Mouse (Mus musculus) CH12.LX (cell line): Measurements from ENCODE around the gene Zswim1. TPM values are rescaled to one million over a fixed set of nuclear protein-coding genes. Genes with fewer than 3 reads are reported as not detected.
A peak's percentile ranks its signal among the peaks of the same experiment; 100 is the strongest.

Source experiments
- DNase-seq: peaks from one replicate; pipeline ENCODE4 v3.0.0-alpha.2; 2013; ENCODE audit errors: extremely low read depth
- H3K27ac ChIP-seq: 2 replicates; pipeline ENCODE4 v1.5.1; 2012; ENCODE audit warnings: low read depth, mild to moderate bottlenecking, control low read depth, moderate library complexity; ENCODE audit not compliant: insufficient read depth
- H3K27me3 ChIP-seq: replicated peaks from 2 replicates; pipeline ENCODE3; 2012; ENCODE audit warnings: inconsistent platforms
- H3K36me3 ChIP-seq, 2 experiments: replicated peaks in 1 of 2; 2 replicates each; pipeline versions ENCODE3 to v1.6.1; 2012; ENCODE audit warnings: inconsistent platforms in 1 of 2, low read length in 1 of 2, mild to moderate bottlenecking in 1 of 2, mixed read lengths in 1 of 2, moderate library complexity in 1 of 2; ENCODE audit not compliant: control insufficient read depth in 1 of 2, insufficient read depth in 1 of 2
- H3K4me1 ChIP-seq, 2 experiments: 2 replicates each; pipeline ENCODE4 v1.6.1; 2012; ENCODE audit warnings: inconsistent platforms in 1 of 2, moderate library complexity in 1 of 2; ENCODE audit not compliant: insufficient read depth in 2 of 2, control insufficient read depth in 1 of 2
- H3K4me2 ChIP-seq: 2 replicates; pipeline ENCODE4 v1.6.1; 2012; ENCODE audit warnings: low read depth, mild to moderate bottlenecking, control low read depth; ENCODE audit not compliant: poor library complexity, insufficient read depth, severe bottlenecking
- H3K4me3 ChIP-seq, 3 experiments: fragments of 150-350 bp in 1 of 3; sonication (generic) in 1 of 3; replicated peaks in 1 of 3; 2 replicates each; pipeline versions ENCODE3 to v1.5.1; 2011 to 2012; ENCODE audit warnings: low read depth in 2 of 3, low read length in 2 of 3, mild to moderate bottlenecking in 2 of 3, moderate library complexity in 2 of 3, control low read depth in 1 of 3, improper control_type of control experiment in 1 of 3, inconsistent platforms in 1 of 3, mixed read lengths in 1 of 3; ENCODE audit not compliant: poor library complexity in 1 of 3
- H3K79me2 ChIP-seq: replicated peaks from 2 replicates; pipeline ENCODE4 v1.6.1; 2012; ENCODE audit warnings: mild to moderate bottlenecking, moderate library complexity; ENCODE audit not compliant: control insufficient read depth, poor library complexity, insufficient read depth, severe bottlenecking; ENCODE audit errors: extremely low read depth
- H3K9ac ChIP-seq: 2 replicates; pipeline ENCODE4 v1.6.1; 2012; ENCODE audit warnings: low read depth, mild to moderate bottlenecking, control low read depth, moderate library complexity; ENCODE audit not compliant: insufficient read depth
- H3K9me3 ChIP-seq: replicated peaks from 2 replicates; pipeline ENCODE3; 2012; ENCODE audit warnings: low read length, inconsistent platforms, mixed read lengths
- CHD1 ChIP-seq: IDR thresholded peaks from 2 replicates; pipeline ENCODE4 v1.6.1; 2012; ENCODE audit warnings: low read depth, low read length, improper control_type of control experiment, inconsistent platforms
- CTCF ChIP-seq, 2 experiments: IDR thresholded peaks in 1 of 2; conservative IDR thresholded peaks in 1 of 2; 2 replicates each; pipeline ENCODE4 v1.5.1; 2011 to 2012; ENCODE audit warnings: low read depth in 2 of 2, low read length in 2 of 2, improper control_type of control experiment in 1 of 2, inconsistent platforms in 1 of 2, mild to moderate bottlenecking in 1 of 2, moderate library complexity in 1 of 2
- EP300 ChIP-seq: IDR thresholded peaks from 2 replicates; pipeline ENCODE4 v1.6.1; 2011; ENCODE audit warnings: low read length, improper control_type of control experiment
- GABPA ChIP-seq: IDR thresholded peaks from 2 replicates; pipeline ENCODE4 v1.6.1; 2012; ENCODE audit warnings: low read depth, low read length, improper control_type of control experiment, inconsistent platforms; ENCODE audit not compliant: insufficient replicate concordance
- HCFC1 ChIP-seq: IDR thresholded peaks from 2 replicates; pipeline ENCODE4 v1.6.1; 2012; ENCODE audit warnings: low read depth, mild to moderate bottlenecking, inconsistent platforms, low read length, improper control_type of control experiment
- IRF4 ChIP-seq: IDR thresholded peaks from 2 replicates; pipeline ENCODE4 v1.6.1; 2014; ENCODE audit warnings: low read depth, mild to moderate bottlenecking, inconsistent platforms, low read length, improper control_type of control experiment
- JUN ChIP-seq: IDR thresholded peaks from 2 replicates; pipeline ENCODE4 v1.6.1; 2011; ENCODE audit warnings: low read depth, mild to moderate bottlenecking, low read length, improper control_type of control experiment, moderate library complexity; ENCODE audit not compliant: insufficient read depth
- JUND ChIP-seq: conservative IDR thresholded peaks from 2 replicates; pipeline ENCODE4 v1.6.1; 2011; ENCODE audit warnings: low read depth, low read length, improper control_type of control experiment
- MAZ ChIP-seq: IDR thresholded peaks from 2 replicates; pipeline ENCODE4 v1.6.1; 2012; ENCODE audit warnings: low read depth, mild to moderate bottlenecking, inconsistent platforms, low read length, improper control_type of control experiment, moderate library complexity
- MXI1 ChIP-seq: IDR thresholded peaks from 2 replicates; pipeline ENCODE4 v1.6.1; 2011; ENCODE audit warnings: mild to moderate bottlenecking, low read depth, low read length, improper control_type of control experiment
- MYC ChIP-seq: IDR thresholded peaks from 2 replicates; pipeline ENCODE4 v1.6.1; 2011; ENCODE audit warnings: low read depth, mild to moderate bottlenecking, improper control_type of control experiment, low read length
- POLR2A ChIP-seq: IDR thresholded peaks from 2 replicates; pipeline ENCODE4 v1.6.1; 2011; ENCODE audit warnings: low read depth, mild to moderate bottlenecking, improper control_type of control experiment, low read length
- RCOR1 ChIP-seq: conservative IDR thresholded peaks from 2 replicates; pipeline ENCODE4 v1.6.1; 2012; ENCODE audit warnings: low read depth, mild to moderate bottlenecking, inconsistent platforms, low read length, improper control_type of control experiment
- TBP ChIP-seq: conservative IDR thresholded peaks from 2 replicates; pipeline ENCODE4 v1.6.1; 2011; ENCODE audit warnings: low read depth, low read length, improper control_type of control experiment
- TCF12 ChIP-seq: IDR thresholded peaks from 2 replicates; pipeline ENCODE4 v1.6.1; 2014; ENCODE audit warnings: low read depth, mild to moderate bottlenecking, inconsistent platforms, low read length, improper control_type of control experiment
- USF1 ChIP-seq: IDR thresholded peaks from 2 replicates; pipeline ENCODE4 v1.6.1; 2014; ENCODE audit warnings: low read depth, mild to moderate bottlenecking, inconsistent platforms, low read length, improper control_type of control experiment
- ZC3H11A ChIP-seq: IDR thresholded peaks from 2 replicates; pipeline ENCODE4 v1.6.1; 2012; ENCODE audit warnings: low read depth, mild to moderate bottlenecking, inconsistent platforms, low read length, improper control_type of control experiment
- ZMIZ1 ChIP-seq: IDR thresholded peaks from 2 replicates; pipeline ENCODE4 v1.6.1; 2012; ENCODE audit warnings: low read depth, mild to moderate bottlenecking, inconsistent platforms, low read length, improper control_type of control experiment
- dilution Hi-C: fragments of 300-500 bp; cut with MboI; formaldehyde crosslinking; loops from 2 replicates; pipeline ENCODE4 v1.14.3; 2020; ENCODE audit warnings: low sequenced_read_pairs; ENCODE audit not compliant: extremely low pct_unique_long_range_greater_than_20kb, extremely low pct_ligation_motif_present
- in situ Hi-C: fragments of 300-500 bp; cut with MboI; formaldehyde crosslinking; loops from 3 replicates; pipeline ENCODE4 v1.14.3; 2019; ENCODE audit warnings: low sequenced_read_pairs, low pct_ligation_motif_present, low pct_unique_long_range_greater_than_20kb, mixed read lengths
- polyA plus RNA-seq: library from polyadenylated mRNA; unstranded; fragments of >175 nt; gene quantifications from 2 replicates; pipeline ENCODE4 v1.2.1, GENCODE M21; 2012; ENCODE audit warnings: low read depth; ENCODE audit not compliant: insufficient read length
- total RNA-seq, 2 experiments: library from RNA; depleted of rRNA; stranded (reverse); fragments of 300-350 nt in 1 of 2; fragments of >200 nt in 1 of 2; gene quantifications; 2 replicates each; pipeline ENCODE4 v1.2.3; 2012 to 2014

Gene Zswim1
- total and polyA plus RNA-seq, 3 experiments, result 5.3 to 13.8 (median 9.5) TPM

DNA sequence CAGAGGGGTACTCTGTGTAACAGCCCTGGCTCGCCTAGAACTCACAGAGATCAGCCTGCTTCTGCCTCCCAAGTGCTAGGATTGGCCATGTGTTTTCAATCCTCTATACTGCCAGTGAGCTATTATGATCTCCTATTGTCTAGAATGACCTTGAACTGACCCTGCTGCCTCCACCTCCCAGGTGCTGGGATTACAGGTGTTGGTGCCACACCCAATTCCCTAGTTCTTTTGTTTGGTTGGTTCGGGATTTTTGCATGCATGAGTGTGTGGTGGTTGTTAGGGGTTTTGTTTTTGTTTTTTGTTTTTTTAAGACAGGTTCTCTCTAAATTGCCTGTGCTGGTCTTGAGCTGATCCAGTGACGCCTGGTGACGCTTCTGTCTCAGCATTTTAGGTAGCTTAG is 1.5 kb downstream of the Zswim1 start:
- no peak overlapping the region for H3K9ac ChIP-seq
- in situ Hi-C loops (no loop called here), dilution Hi-C loops (no loop called here)
- no peaks in the 10 kb centered on the region for H3K9me3 ChIP-seq
- no peak for TF ChIP-seq ZMIZ1
- no peaks in the 10 kb centered on the region; the same call in 1 of the 2 replicates for H3K79me2 ChIP-seq
- peaks cover 0 to 33% of the 10 kb centered on the region in 2 experiments; a peak in 3 of 4 replicates for H3K4me1 ChIP-seq
- no peak overlapping the region for H3K27ac ChIP-seq
- no peak for DNase-seq
- H3K27me3 ChIP-seq, result no peaks in the 10 kb centered on the region
- H3K4me2 ChIP-seq, result peak overlapping the region; percentile 35; the same call in 1 of the 2 replicates
- peaks cover 42 to 69% of the 10 kb centered on the region in 2 experiments for H3K36me3 ChIP-seq
- H3K4me3 ChIP-seq, result no peak overlapping the region

DNA sequence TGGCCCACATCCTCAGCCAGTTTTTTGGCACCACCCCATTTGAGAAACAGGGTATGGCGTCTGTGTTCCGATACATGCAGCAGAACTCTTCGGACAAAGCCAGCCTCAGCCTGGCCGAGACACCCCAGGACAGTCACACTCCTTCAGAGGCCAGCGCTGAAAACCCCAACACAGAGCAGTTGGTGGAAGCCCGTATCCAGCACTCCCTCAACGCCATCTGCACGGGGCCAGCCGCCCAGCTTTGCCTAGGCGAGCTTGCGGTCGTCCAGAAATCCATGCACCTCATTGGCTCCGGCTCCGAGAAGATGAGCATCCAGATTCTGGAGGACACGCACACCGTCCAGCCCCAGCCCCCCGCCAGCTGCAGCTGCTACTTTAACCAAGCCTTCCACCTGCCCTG is 3.0 kb downstream of the Zswim1 start:
- DNase-seq, result no peak
- Histone ChIP-seq H3K9me3 (no peaks in the 10 kb centered on the region), H3K9ac (no peak overlapping the region), H3K36me3 (peaks cover 38 to 58% of the 10 kb centered on the region in 2 experiments), H3K4me3 (no peak overlapping the region), H3K27me3 (no peaks in the 10 kb centered on the region), H3K4me1 (peaks cover 0 to 43% of the 10 kb centered on the region in 2 experiments; a peak in 3 of 4 replicates), H3K4me2 (no peak overlapping the region), H3K79me2 (no peaks in the 10 kb centered on the region; the same call in 1 of the 2 replicates), H3K27ac (no peak overlapping the region)
- TF ChIP-seq MAZ (no peak), IRF4 (no peak), RCOR1 (no peak), MYC (no peak), MXI1 (no peak), CHD1 (no peak), HCFC1 (no peak), CTCF (conservative IDR thresholded peaks at IDR 0.05 in 1 of 2, IDR thresholded peaks at IDR 0.05 in 1 of 2; ENCODE audit: low read depth in 2 of 2, low read length in 2 of 2) (no peak)
- dilution Hi-C loops, result no loop called here
- in situ Hi-C loops, result no loop called here

DNA sequence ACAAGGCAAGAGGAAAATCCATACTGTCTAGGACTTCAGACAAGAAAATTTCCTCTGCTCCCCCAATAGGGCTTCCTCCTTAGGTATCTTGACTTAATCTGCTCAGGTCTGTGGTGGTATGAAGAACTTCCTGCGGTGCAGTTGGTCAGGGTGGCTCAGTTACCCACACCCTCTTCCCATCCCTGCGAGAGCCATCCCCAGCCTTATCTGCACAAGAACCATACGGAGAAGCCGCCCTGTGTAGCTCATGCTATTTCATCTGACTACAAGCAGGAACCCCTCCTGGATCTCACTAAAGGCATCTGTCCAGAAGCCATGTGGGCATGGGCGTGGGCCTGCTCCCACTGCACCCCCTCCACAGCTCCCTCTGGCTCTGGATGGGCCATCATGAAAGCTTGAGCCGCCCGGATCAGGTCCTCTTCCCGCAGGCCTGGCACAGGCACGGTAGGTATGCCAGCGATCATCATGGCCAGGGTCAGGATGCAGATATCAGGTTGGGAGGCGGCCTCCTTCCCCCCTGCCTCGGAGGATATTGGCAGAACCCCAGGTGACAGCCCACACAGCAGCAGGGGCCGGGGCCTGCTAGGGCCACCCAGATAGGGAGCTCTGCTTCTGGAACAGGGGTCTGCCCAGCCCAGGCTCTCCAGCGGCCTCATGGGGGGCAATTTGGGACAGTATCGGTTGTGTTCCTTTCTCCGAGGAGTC is 4.8 kb downstream of the Zswim1 start:
- H3K79me2 ChIP-seq, result no peaks in the 10 kb centered on the region; the same call in 1 of the 2 replicates
- in situ Hi-C loops, result no loop called here
- H3K4me1 ChIP-seq, result peaks cover 5 to 55% of the 10 kb centered on the region in 2 experiments
- no peak overlapping the region for H3K27ac ChIP-seq
- DNase-seq, result no peak
- H3K9ac ChIP-seq, result no peak overlapping the region
- dilution Hi-C loops, result no loop called here
- H3K27me3 ChIP-seq, result no peaks in the 10 kb centered on the region
- H3K36me3 ChIP-seq, result peaks cover 31 to 45% of the 10 kb centered on the region in 2 experiments
- TF ChIP-seq GABPA, result no peak
- TF ChIP-seq ZC3H11A, result no peak
- no peak for TF ChIP-seq USF1
- no peak for TF ChIP-seq JUN
- TF ChIP-seq POLR2A, result no peak
- TF ChIP-seq JUND, result no peak
- TF ChIP-seq EP300, result no peak
- TF ChIP-seq TBP, result no peak
- no peak for TF ChIP-seq TCF12
- no peak overlapping the region for H3K4me3 ChIP-seq
- H3K9me3 ChIP-seq, result no peaks in the 10 kb centered on the region
- no peak overlapping the region for H3K4me2 ChIP-seq
